Mouse (Mus musculus) urinary bladder, adult 2 months (tissue): ENCODE measurements around the gene Gm36210. TPM values are rescaled to one million over a fixed set of nuclear protein-coding genes. Genes with fewer than 3 reads are reported as not detected.

Experiments
- polyA plus RNA-seq: library from polyadenylated mRNA; depleted of rRNA; stranded (reverse); fragments of >200 nt; gene quantifications from 2 replicates; pipeline ENCODE4 v1.2.3, GENCODE M21; 2012; rRNA removed

Gm36210 gene
- polyA plus RNA-seq, 1 experiment, result 0.22 TPM

Other genes with a start within 250 kb of the Gm36210 start
- gene Ppp6r1, start 247.5 kb downstream of the Gm36210 start, polyA plus RNA-seq, result 130 and 140 TPM in 2 replicates
- 33.0 and 33.5 TPM in 2 replicates for gene Hspbp1, start 221.4 kb downstream of the Gm36210 start, polyA plus RNA-seq
- 10.1 and 12.8 TPM in 2 replicates for gene Brsk1, start 215.9 kb downstream of the Gm36210 start, polyA plus RNA-seq
- 0.99 and 1.1 TPM in 2 replicates for gene Tmem150b, start 181.3 kb downstream of the Gm36210 start, polyA plus RNA-seq
- 69.0 and 73.6 TPM in 2 replicates for gene Kmt5c, start 166.4 kb downstream of the Gm36210 start, polyA plus RNA-seq
- gene Cox6b2, start 153.4 kb downstream of the Gm36210 start, polyA plus RNA-seq, result 40.5 and 61.3 TPM in 2 replicates
- gene Fam71e2, start 135.2 kb downstream of the Gm36210 start, polyA plus RNA-seq, result 0.06 and 0.08 TPM in 2 replicates
- 0.61 and 0.62 TPM in 2 replicates for gene Il11, start 123.7 kb downstream of the Gm36210 start, polyA plus RNA-seq
- gene Tmem190, start 123.6 kb downstream of the Gm36210 start, polyA plus RNA-seq, result not detected in 2 replicates
- 13.6 and 14.6 TPM in 2 replicates for gene Tmem238, start 116.9 kb downstream of the Gm36210 start, polyA plus RNA-seq
- 448 and 645 TPM in 2 replicates for gene Rpl28, start 113.6 kb downstream of the Gm36210 start, polyA plus RNA-seq
- gene Ube2s, start 93.9 kb downstream of the Gm36210 start, polyA plus RNA-seq, result 115 and 129 TPM in 2 replicates
- gene Shisa7, start 61.8 kb downstream of the Gm36210 start, polyA plus RNA-seq, result 1.1 and 1.3 TPM in 2 replicates
- 16.3 and 19.4 TPM in 2 replicates for gene Isoc2b, start 36.3 kb downstream of the Gm36210 start, polyA plus RNA-seq
- gene Isoc2a, start 29.4 kb downstream of the Gm36210 start, polyA plus RNA-seq, result 17.1 and 21.3 TPM in 2 replicates
- 7.7 and 10.1 TPM in 2 replicates for gene Zfp628, start 8.7 kb upstream of the Gm36210 start, polyA plus RNA-seq
- 10.6 and 14.1 TPM in 2 replicates for gene Nat14, start 15.5 kb upstream of the Gm36210 start, polyA plus RNA-seq
- gene Ssc5d, start 19.3 kb upstream of the Gm36210 start, polyA plus RNA-seq, result 10.5 and 12.9 TPM in 2 replicates
- 0.29 and 0.46 TPM in 2 replicates for gene Sbk2, start 57.9 kb upstream of the Gm36210 start, polyA plus RNA-seq
- gene Sbk3, start 64.7 kb upstream of the Gm36210 start, polyA plus RNA-seq, result 0.25 and 0.44 TPM in 2 replicates
- gene Zfp579, start 89.6 kb upstream of the Gm36210 start, polyA plus RNA-seq, result 35.6 and 38.2 TPM in 2 replicates
- gene Zfp524, start 107.9 kb upstream of the Gm36210 start, polyA plus RNA-seq, result 25.1 and 25.4 TPM in 2 replicates
- gene Fiz1, start 108.2 kb upstream of the Gm36210 start, polyA plus RNA-seq, result 19.5 and 22.8 TPM in 2 replicates
- 0.25 TPM in 1 of 2 replicates, not detected in the other for gene Gm44973, start 109.0 kb upstream of the Gm36210 start, polyA plus RNA-seq
- 18.8 and 27.1 TPM in 2 replicates for gene Zfp865, start 113.9 kb upstream of the Gm36210 start, polyA plus RNA-seq
- 13.1 and 13.7 TPM in 2 replicates for gene Ccdc106, start 114.0 kb upstream of the Gm36210 start, polyA plus RNA-seq
- gene 4632433K11Rik, start 127.6 kb upstream of the Gm36210 start, polyA plus RNA-seq, result not detected in 2 replicates
- gene Zfp784, start 131.9 kb upstream of the Gm36210 start, polyA plus RNA-seq, result 9.5 and 9.6 TPM in 2 replicates
- gene Zfp580, start 145.0 kb upstream of the Gm36210 start, polyA plus RNA-seq, result 12.1 and 19.8 TPM in 2 replicates
- 160 and 166 TPM in 2 replicates for gene U2af2, start 155.6 kb upstream of the Gm36210 start, polyA plus RNA-seq
- 82.8 and 93.1 TPM in 2 replicates for gene Epn1, start 173.7 kb upstream of the Gm36210 start, polyA plus RNA-seq
- gene Rfpl4, start 210.4 kb upstream of the Gm36210 start, polyA plus RNA-seq, result not detected in 2 replicates
- gene Rasl2-9, start 219.4 kb upstream of the Gm36210 start, polyA plus RNA-seq, result 0.43 and 0.59 TPM in 2 replicates
- not detected in 2 replicates for gene Vmn1r55, start 243.2 kb upstream of the Gm36210 start, polyA plus RNA-seq